Mouse (Mus musculus): ENCODE results near the gene Nisch.

The Nisch gene

DNA sequence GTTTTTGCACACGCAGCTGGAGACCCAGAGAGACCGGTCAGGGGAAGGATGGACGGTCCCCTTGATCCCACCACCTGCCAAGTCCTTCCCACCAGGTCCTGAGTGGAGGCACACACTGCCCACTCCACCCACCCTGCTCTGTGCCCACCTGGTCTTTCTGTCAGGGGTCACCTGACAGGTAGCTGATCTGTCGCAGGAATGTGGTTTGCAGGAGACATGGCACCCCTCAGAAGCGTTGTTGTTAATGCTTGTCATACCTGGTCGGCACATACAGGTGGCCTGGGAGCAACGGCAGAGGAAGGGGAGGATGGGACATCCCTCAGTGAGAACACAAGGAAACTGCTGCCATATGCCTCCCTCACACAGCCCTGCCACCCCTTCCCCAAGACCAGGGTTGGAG lies 55.6 kb downstream of the Nisch start:
- DNase-seq (ENCODE audit: low read depth) = no peak

DNA sequence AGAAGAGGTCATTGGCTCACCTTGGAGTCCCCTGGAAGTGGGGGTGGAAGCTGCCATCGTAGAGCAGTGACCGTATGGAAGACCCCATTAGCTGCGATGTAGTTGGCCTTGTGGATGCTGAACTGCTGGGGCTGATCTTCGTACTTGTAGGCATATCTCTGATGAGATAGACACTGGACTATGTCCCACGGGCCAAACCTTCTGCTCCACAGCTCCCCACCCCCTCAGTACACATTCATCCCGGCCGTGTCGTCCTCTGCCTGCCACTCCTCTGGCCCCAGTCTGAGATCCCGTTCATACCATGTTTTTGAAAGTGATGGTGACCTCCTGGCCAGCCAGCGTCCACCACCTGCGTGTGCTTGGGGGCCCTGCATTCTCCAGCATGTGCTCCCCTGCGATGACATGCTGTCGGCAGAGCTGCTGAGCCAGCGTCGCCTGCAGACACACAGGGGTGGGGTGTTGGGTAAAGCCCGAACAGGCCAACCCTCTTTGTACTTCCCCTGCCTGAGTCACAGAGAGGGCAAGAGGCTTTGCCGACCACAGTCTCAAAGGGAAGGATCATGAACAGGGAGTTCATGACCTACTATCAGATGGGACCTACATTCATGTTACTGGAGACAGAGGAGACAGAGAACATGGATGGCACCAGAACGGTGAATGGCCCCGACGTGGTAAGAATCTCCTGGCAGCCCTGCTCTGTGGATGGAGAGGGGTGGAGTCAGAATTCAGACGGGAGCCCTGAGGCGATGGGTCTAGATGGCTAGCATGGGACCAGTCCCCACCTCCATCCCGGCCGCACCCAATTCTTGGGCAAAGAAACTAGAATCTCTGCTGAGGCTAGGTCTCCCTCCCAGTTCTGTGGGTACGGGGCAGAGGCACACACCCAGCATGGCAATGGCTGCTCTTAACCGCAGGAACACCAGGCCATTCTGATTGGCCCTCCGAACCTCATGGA lies 56.3 kb downstream of the Nisch start:
- peak; percentile 73 for DNase-seq (ENCODE audit: low read depth)

DNA sequence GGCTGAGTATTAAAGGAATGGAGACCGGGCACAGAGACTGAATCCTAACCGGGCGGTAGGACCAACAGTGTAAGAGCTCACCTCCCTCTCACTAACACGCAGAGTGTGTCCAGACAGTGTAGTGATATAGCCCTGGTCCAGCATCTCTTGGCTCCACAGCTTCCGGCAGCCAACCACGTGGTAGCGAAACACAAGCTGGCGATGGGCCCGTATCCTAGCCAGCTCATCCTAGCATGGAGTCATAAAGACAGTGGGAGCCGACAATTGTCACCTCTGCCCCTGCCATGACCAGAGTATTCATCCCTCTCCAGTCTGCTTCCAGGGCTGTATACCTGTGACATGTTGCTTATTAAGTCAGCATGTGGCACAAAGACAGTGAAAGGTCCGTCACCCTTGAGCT lies 71.1 kb downstream of the Nisch start:
- no peak for DNase-seq (ENCODE audit: low read depth)

DNA sequence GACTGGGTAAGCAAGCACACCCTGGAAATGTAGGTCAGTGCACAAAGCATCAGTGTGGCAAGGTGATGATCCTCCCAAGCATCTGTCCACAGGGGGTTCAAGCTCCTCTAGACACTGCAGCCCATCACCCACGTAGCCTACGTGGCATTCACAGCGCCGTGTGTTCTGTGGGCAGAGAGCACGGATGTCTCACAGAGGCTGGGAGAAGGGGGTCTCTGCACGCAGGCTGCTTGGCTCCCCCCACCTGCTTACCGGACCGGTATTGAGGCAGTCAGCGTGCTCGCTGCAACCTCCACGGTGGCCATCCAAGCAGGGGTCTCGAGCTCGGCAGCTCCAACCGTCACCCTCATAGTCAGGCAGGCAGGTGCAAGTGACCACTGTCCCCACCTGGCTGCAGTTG lies 75.7 kb downstream of the Nisch start:
- DNase-seq (ENCODE audit: low read depth) = no peak

DNA sequence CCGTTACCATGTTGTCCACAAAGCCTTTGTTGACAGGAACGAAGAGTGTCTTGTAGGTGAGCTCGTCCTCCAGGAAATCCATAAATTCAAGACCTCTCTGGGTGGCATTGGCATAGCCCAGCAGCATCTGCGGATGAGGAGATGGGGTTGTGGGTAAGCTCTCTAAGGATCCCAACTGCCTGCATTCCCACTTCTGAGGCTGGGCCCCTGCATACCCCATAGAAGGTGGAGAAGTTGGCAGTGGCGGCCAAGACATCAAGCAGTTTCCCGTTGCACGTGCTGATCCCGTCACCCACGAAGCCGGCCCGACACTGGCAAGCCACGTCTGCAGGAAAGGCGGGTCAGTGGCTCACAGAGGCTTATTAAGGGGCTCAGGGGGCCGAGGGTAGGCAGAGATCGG lies 76.6 kb downstream of the Nisch start:
- DNase-seq (ENCODE audit: low read depth) = no peak

DNA sequence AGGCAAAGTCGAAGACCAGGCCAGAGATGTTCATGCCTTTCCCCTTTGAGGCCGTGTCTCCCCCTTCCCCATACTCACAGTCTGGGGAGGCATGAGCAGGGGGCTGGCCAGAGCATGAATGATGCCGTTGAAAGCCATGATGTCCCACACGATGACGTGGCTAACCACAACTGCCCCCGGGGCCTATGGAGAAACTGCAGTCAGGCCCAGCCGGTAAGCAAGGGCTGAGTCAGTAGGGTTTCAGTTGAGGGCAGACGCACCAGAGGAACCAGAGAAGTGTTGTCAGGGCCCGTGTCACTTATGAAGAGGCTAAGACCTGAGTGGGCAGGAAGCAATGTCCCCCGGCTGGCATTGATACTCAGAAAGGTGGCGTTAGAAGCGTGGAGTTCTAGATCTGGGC lies 77.1 kb downstream of the Nisch start:
- DNase-seq (ENCODE audit: low read depth) = peak; percentile 81

DNA sequence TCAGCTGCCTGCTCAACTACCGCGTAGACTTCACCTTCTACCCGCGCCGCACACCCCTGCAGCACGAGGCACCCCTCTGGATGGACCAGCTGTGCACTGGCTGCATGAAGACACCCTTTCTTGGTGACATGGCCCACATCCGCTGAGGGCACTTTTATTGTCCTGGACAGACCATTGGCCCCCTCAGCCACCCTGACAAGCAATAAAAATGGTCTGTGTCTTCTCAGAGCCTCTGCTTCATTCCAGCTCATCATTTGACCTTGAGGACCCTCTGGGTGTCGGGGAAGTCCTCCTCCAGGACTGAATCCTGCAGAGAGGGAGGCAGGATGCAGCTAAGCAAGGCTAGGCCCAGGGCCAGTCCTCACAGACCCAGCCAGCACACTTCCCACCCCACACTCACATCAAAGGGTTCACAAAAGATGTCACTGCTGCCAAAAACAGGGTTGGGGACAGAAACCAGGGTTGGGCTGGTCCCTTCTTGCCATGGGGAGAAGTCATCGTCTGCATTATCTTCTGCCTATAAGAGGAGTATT lies 77.8 kb downstream of the Nisch start:
- DNase-seq (ENCODE audit: low read depth) = no peak

DNA sequence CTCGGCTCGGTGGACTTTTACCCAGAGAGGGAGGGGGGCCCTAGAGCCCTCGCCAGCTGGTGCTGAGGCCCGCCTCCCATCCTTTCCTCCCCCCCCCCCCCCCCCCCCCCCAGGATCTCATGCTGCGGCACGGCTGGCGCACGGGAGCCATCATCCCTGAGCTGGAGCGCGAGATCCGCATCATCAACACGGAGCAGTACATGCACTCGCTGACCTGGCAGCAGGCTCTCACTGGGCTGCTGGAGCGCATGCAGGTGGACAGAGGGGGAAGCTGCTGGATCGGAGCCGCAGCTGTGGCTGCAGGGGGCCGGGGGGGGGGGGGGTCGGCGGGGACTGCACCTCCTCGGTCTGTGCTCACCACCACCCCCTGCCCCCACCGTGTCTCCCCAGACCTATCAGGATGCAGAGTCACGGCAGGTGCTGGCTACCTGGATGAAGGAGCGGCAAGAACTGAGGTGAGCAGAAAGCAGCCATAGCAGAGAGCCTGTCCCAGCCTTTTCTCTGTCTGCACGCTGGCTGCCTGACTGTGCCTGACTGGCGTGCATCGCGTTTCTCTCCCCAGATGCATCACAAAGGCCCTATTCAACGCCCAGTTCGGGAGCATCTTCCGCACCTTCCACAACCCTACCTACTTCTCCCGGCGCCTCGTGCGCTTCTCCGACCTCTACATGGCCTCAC lies 78.4 kb downstream of the Nisch start:
- DNase-seq (ENCODE audit: low read depth) = no peak

DNA sequence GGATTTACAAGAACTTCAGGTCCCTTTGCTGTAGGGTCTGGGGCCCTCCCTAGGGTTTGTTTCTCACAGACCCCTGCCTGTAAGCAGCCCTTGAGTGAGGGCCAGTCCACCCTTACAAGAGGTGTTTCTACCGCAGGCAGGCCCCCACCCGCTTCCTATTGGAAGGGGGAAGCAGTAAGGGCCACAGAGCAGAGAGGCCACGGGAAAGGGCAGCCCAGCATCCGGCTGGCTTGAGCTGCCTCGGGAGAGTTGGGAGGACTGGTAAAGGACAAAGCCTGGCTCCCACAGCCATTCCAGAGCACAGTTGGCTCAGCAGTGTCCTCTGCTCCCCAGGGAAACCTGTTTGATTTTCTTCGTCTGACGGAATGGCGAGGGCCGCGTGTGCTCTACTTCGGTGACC lies 79.0 kb downstream of the Nisch start:
- no peak for DNase-seq (ENCODE audit: low read depth)

DNA sequence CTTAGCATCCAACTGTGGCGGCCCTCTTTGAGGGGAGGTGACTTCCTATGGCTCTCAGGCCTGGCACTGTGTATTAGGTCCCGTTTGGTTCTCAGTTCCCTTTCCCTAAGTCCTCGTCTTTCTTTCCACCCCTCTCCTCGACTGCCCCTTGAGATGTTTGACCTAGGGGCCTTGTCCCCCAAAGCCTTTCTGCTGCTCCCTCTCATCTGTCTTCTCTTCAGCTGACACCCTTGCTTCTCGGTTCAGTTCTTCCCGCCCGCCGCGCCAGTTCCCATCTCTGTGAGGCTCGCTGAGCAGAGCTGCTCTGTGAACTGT lies 79.5 kb downstream of the Nisch start:
- DNase-seq (ENCODE audit: low read depth) = no peak

DNA sequence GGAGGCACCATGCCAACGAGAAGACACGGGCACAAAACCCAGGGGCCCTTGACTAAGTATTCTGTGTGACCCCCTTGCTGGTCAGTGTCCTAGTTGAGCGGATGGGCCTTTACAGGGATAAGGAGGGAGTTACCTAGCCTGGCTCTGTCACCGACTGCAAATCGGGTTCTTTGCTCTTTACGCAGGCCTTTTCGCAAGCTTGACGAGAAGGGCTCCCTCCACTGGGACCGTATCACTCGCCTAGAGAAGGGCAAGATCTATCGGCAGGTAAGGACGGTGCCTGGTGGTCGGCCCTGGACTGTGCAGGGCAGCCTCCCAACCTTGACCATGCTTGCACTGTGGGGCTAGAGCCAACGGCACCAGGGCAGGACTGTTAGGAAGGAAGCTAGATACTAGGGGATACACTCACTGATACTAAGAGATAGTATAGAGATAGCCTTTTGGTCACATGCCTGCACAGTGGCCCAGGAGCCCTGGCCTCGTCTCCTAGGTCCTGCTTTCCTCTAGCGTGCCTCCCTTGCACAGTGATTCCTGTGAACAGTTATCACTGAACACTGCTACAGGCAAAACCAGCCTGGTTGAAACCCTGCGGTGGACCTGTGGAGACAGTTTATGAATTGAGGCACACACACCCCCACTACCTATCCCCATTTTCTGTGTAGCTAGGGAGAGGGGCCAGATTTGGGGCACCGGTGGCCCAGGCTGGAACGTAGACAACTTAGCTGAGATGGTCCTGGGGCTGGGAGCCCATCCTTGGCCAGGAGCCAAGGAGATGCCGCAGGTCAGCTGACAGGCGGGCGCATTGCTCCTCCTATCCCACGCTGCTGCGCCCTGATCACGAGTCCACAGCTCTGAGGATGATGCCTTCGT lies 80.1 kb downstream of the Nisch start:
- no peak for DNase-seq (ENCODE audit: low read depth)

DNA sequence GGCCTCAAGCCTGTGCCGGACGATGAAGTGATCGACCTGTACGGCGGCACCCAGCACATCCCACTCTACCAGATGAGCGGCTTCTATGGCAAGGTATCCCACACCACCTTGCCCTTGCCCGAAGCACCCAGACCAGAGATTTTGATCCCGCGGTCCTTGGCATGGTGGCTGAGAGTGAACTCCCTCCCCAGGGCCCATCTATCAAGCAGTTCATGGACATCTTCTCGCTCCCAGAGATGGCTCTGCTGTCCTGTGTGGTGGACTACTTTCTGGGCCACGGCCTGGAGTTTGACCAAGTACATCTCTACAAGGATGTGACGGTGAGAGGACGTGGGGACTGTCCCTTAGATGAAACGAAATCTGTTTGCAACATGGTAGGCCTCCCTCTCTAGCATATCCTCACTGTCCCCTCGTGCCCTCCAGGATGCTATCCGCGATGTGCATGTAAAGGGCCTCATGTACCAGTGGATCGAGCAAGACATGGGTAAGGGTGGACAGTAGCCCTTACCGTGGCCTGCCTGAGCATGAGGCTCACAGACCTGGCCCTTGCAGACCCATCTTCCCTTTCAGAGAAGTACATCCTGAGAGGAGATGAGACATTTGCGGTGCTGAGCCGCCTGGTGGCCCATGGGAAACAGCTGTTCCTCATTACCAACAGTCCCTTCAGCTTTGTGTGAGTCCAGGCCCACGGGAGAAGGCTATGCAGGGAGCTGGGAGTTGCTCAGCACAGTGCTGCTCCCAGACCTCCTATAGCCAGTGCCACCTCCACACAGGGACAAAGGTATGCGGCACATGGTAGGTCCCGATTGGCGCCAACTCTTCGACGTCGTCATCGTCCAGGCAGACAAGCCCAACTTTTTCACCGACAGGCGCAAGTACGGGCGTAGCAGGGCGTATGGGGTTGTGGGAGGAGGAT lies 81.0 kb downstream of the Nisch start:
- no peak for DNase-seq (ENCODE audit: low read depth)

DNA sequence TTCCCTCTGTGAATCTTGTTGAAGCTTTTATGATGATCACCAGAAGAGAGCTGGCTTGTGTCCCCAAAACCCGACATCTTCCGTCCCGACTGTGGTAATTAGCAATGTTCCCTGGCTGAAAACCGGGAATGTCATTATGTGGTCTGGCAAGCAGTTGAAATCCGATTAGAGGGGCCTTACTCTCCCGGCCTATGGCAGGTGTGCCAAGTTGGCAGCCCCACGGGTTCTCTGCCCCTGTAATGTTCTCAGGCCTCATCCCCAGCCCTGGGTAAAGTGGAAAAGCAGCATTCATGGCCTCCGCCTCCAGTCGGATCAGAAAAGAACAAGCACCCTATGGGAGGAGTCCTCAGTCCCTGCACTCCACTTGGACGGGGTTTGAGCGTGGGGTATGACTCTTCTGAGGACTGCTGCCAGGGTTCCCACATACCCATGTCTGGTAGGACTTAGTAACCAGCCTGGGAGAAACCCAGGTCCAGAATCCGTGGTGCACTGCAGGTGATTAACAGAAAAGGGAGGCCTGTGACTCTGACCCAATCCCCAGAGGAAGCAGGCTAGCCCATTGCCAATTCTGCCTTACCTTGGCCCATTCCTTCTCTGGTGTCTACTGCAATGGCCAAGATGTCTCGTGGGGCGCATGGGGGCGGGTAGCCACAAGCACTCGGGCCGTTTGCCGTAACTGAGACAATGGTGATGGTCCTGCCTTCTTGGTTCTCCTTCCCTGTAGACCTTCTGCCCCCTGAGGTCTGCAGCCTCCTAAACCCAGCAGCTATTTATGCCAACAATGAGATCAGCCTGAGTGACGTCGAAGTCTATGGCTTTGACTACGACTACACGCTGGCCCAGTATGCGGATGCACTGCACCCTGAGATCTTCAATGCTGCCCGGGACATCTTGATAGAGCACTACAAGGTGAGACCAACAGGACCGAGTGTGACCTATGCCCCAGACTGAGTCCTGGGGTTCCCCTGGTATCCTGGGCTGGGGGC lies 82.4 kb downstream of the Nisch start:
- DNase-seq (ENCODE audit: low read depth) = no peak

DNA sequence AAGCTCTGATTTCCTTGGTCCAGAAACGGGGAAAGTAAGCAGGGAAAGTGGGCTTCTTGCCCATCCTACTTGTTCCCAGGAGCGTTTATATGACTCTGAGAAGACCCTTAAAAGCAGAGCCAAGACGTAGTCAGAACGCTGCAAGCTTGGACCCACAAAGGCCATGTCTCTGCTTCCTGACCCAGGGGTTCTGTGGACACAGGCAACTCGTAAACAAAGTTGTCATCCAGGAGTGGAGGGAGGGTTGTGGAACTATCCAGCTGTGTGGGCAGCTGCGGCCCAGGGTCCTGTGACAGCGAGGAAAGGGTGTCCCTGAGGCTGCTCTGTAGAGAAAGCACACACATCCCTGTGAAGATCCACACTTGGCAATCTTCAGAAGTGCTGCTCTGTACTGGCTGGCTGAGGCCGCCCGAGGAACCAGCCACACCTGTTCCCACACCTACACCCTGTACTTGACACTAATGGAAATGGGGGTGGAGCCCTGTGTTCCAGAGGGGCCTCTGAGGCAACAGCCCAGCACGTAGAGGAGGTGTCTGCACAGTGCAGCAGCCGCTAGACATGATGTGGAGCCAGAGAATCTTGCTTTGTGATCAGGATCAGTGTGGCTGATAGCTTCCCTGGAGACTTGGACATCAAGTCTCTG lies 83.6 kb downstream of the Nisch start:
- DNase-seq (ENCODE audit: low read depth) = no peak

DNA sequence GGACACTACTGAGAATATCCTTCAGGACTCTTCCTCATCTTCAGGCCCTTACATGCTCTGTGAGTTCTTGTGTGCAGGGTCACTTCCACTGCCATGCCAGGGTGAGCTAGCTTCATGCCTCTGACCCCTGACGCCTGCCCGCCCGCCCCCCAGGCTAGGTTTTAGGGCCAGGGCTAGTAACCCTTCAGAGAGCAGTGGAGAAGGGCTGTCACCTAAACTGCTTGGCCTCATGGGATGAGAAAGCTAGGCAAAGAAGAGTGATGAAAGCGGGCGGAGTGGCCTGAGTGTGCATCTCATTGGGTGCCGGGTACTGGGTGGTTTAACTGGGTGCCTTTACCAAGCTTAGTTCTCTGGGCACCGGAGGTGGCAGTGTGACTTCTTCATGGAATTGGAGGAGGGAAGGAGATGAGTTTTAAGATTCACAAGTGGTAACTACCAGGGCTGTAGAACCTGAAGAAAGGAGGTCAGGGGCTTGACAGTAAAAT lies 84.2 kb downstream of the Nisch start:
- DNase-seq (ENCODE audit: low read depth) = no peak

DNA sequence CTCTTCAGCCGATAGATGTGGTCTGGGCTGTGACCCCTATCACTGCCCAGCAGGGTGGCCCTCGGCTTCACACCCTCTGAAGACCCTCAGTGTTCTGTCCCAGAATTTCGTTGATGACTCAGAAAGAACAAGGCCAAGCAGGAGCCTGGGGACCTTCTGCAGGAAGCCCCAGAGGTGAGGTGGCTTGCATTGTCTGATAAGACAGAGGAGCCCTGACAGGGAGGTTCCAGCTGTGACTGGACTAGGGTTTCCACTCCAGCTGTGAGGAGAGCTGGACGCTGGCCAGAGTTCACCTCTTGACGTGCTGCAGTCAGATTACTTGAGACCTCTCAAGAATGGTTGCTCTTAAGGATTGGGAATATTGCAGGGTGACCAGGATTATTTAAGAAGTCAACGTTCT lies 84.7 kb downstream of the Nisch start:
- peak; percentile 82 for DNase-seq (ENCODE audit: low read depth)

DNA sequence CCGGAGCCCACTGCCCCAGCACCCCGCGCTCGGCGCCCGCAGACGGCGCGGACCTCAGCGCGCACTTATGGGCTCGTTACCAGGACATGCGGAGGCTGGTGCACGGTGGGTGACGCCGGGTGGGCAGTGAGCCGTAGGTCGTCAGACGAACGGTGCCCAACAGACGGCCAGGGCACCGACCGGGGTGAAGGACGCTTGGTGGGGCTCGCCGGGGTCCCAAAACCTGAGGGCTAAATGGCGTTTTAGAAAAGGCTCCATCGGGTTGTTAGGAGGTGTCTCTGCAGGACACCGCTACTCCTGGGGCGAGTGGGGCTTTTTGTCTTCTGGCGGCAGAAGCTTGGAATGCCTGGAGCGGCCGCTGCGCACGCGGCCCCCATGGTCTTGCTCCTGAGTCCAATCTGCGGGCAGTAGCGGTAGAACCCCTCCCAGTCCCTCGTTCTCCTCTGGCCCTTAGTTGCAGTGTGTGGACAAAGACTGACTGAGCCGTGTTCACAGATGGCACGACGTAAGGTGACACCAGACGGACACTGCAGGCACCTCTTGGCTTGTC lies 85.4 kb downstream of the Nisch start:
- peak; percentile 59 for DNase-seq (ENCODE audit: low read depth)

DNA sequence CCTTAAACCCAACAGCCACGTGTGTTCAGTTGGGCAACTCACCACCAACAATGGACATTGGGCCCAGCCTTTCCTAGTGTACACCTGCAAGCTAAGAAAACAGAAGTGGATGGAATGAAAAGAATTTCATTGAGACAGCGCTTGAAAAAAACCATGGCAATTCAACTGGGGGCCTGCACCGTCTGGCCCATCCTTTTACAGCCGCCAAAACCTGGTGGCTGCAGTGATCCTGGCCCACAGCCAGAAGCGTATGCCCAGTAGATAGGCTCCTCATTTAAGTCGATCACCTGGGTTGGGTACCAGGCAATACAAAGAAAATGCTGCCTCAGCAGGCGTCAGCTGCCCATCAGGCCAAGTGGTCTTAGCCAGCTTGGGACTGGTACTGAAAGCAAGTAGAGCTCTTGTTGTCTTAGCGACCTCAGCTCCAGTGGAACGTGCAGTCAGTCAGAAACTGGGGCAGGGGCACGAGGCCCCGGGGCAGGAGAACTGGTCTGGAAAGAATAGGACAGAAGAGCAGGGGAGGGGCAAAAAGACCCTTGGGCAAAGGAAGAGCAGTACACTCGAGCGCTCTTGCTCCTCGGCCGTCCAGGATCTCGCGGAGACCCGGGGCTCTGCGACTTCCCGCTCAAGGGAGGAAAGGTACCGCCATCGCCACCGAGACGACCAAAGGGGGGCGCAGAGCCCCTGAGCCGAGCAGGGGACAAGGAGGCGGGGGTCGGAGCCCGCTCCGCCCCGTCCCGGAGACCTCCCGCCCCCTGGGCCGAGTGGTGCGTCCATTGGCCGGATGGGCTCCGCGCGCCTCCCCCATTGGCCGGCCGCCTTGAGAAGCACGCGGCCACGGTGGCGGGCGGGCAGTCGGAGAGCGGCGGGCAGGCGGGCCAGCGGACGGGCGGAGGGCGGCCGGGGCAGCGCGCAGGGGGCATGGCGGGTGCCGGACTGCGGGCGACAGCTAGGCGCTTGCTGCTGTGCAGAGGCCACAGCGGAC lies 86.2 kb downstream of the Nisch start, which contains the start of gene Nt5dc2:
TSS of gene Nt5dc2 (plus strand) at position 818 of the 985 bp plus-strand sequence.
- DNase-seq (ENCODE audit: low read depth) = peak; percentile 82
